Mouse (Mus musculus) gastrocnemius, postnatal 4 days (tissue): ENCODE measurements around the gene Bicra. TPM values are rescaled to one million over a fixed set of nuclear protein-coding genes. Genes with fewer than 3 reads are reported as not detected.

Experiments used
- DNase-seq, 2 experiments: peaks; one replicate each; pipeline ENCODE4 v3.0.0; 2021 to 2022; ENCODE audit warnings: low spot score in 2 of 2, mixed read lengths in 2 of 2
- total RNA-seq, 2 experiments: library from RNA; stranded (reverse); gene quantifications; 2 replicates each; pipeline ENCODE4 v1.2.3; 2021

Bicra gene
- total RNA-seq, 2 experiments from 2014 or later: 12.1 to 12.6 TPM

GRCm38 (mm10) chr7:15949216-15949790 lies 98.4 kb downstream of the Bicra start:
- DNase-seq: no peak

GRCm38 (mm10) chr7:15948381-15948941 lies 99.3 kb downstream of the Bicra start:
- peak; percentile 81 to 92 for DNase-seq

GRCm38 (mm10) chr7:15947653-15948260 lies 100.0 kb downstream of the Bicra start:
- DNase-seq: no peak

- peak; percentile 77 to 90 for DNase-seq
These were observed 101.8 kb downstream of the Bicra start, which contains the start of gene Nop53 for GRCm38 (mm10) chr7:15945721-15946536. Nop53 (minus strand) TSS chr7:15946074.

GRCm38 (mm10) chr7:15945211-15945610 lies 102.5 kb downstream of the Bicra start:
- no peak for DNase-seq

- no peak for DNase-seq
These were observed 103.4 kb downstream of the Bicra start for GRCm38 (mm10) chr7:15944311-15944710.

GRCm38 (mm10) chr7:15938621-15939020 lies 109.1 kb downstream of the Bicra start:
- no peak for DNase-seq

- DNase-seq: no peak
These were observed 110.2 kb downstream of the Bicra start for GRCm38 (mm10) chr7:15937491-15937890.

GRCm38 (mm10) chr7:15933437-15934359 lies 114.0 kb downstream of the Bicra start:
- DNase-seq: no peak

- DNase-seq: no peak
These were observed 116.1 kb downstream of the Bicra start for GRCm38 (mm10) chr7:15931635-15932034.

- no peak for DNase-seq
These were observed 117.2 kb downstream of the Bicra start for GRCm38 (mm10) chr7:15930543-15930942.

GRCm38 (mm10) chr7:15929910-15930309 lies 117.8 kb downstream of the Bicra start:
- peak in 1 of 2 experiments; percentile 67 for DNase-seq

- peak; percentile 76 to 90 for DNase-seq
These were observed 125.4 kb downstream of the Bicra start, which contains the start of gene Selenow for GRCm38 (mm10) chr7:15922220-15922773. Selenow (minus strand) TSS chr7:15922402.

GRCm38 (mm10) chr7:15921796-15922195 lies 125.9 kb downstream of the Bicra start:
- DNase-seq: no peak

Other genes starting within 250 kb of the Bicra start
- gene Obox6, start 208.2 kb downstream of the Bicra start, total RNA-seq: not detected
- gene Crx, start 168.0 kb downstream of the Bicra start, total RNA-seq: not detected
- gene Crxos, start 165.3 kb downstream of the Bicra start, total RNA-seq: not detected
- 100 to 1,000 TPM; 440 to 541 TPM for gene Selenow, start 125.5 kb downstream of the Bicra start, total RNA-seq
- 100 to 1,000 TPM; 172 to 173 TPM for gene Nop53, start 101.8 kb downstream of the Bicra start, total RNA-seq
- gene Ehd2, start 80.4 kb downstream of the Bicra start, total RNA-seq: 100 to 1,000 TPM; 160 to 194 TPM
- gene Zfp541, start 13.9 kb upstream of the Bicra start, total RNA-seq: under 1 TPM in 1 of 2 experiments, not detected in 1; 0.05 TPM
- gene Napa, start 50.5 kb upstream of the Bicra start, total RNA-seq: 100 to 1,000 TPM; 141 to 153 TPM
- gene Kptn, start 72.0 kb upstream of the Bicra start, total RNA-seq: 10 to 100 TPM; 11.7 to 13.9 TPM
- gene Slc8a2, start 81.9 kb upstream of the Bicra start, total RNA-seq: 1 to 10 TPM in 1 of 2 experiments, under 1 TPM in 1; 0.54 to 1.1 TPM
- 10 to 100 TPM in 1 of 2 experiments, 1 to 10 TPM in 1; 9.5 to 11.7 TPM for gene Meis3, start 127.2 kb upstream of the Bicra start, total RNA-seq
- 10 to 100 TPM in 1 of 2 experiments, 1 to 10 TPM in 1; 9.3 to 10.5 TPM for gene Dhx34, start 174.1 kb upstream of the Bicra start, total RNA-seq
- under 1 TPM; 0.08 to 0.17 TPM for gene C5ar2, start 196.2 kb upstream of the Bicra start, total RNA-seq
- 1 to 10 TPM; 6.1 to 8.8 TPM for gene C5ar1, start 211.6 kb upstream of the Bicra start, total RNA-seq
- gene Inafm1, start 225.7 kb upstream of the Bicra start, total RNA-seq: 10 to 100 TPM; 13.8 to 18.8 TPM
- 10 to 100 TPM; 45.5 to 59.0 TPM for gene Ccdc9, start 238.9 kb upstream of the Bicra start, total RNA-seq